ENCODE assay signal across 8 mouse cellular contexts in the genomic region with DNA sequence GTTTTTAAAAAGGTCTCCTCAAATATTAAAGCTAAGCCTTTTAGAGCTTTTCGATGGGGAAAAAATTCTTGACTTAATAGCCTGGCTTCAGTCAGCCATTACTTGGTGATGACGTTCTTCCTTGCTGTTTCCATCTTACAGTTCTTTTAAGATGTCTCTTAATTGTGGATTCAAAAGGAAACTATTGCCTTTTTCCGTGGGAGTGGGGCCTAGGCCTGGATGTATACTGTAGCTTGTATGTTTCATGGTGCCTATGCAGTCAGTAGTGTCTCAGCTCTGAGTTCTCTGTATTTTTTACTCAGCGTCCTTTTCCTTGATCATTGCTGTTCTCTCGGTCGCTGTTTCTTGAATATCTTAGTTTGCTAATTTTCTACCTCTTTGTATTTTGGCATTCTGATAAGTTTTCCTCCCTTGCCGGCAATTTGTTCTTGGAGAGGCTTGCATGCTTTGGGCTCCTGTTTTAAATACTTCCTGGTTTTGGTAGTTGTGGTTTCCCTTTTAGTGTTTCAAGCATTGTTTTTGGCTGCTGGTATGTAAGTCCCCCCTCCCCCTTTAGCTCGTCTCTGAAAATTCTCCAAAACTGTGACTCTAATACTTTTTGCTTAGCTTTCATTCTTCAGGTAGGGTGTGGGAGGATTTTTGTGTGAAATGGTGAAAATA. TPM values are rescaled to one million over a fixed set of nuclear protein-coding genes. Genes with fewer than 3 reads are reported as not detected.
DNase-seq lines count a peak whose midpoint lies in the region; ATAC-seq lines count a peak whose summit lies in the region.

No protein-coding gene starts in this region.

- H3K4me1 ChIP-seq in heart, embryonic 12.5 days (replicated peaks) = peaks cover 23% of the 10 kb centered on the region
- peaks cover 34% of the 10 kb centered on the region for H3K4me1 ChIP-seq in forebrain, embryonic 15.5 days

- H3K27ac ChIP-seq in heart, embryonic 12.5 days (ENCODE audit: poor library complexity, severe bottlenecking) = peak overlapping the region; percentile 97
- 0 out of 2 replicates have a peak overlapping the region, but pooled peaks have one; percentile 97 for H3K27ac ChIP-seq in forebrain, embryonic 15.5 days (replicated peaks)

- no peak for DNase-seq in heart, postnatal 4 days
- DNase-seq in CD4-positive, CD25-positive, alpha-beta regulatory T cell, adult 2 months (ENCODE audit: low read depth, low spot score) = peak; percentile 64
- peak; percentile 25 for DNase-seq in lung, postnatal 36 days
- DNase-seq in cerebellum, adult 18-20 months = no peak
- no peak for DNase-seq in ovary, adult 18-20 months (ENCODE audit: low spot score)

- no peaks in the 10 kb centered on the region for H3K9me3 ChIP-seq in heart, embryonic 12.5 days (replicated peaks)
- no peaks in the 10 kb centered on the region for H3K9me3 ChIP-seq in forebrain, embryonic 15.5 days

- peaks cover 29% of the 10 kb centered on the region for H3K36me3 ChIP-seq in heart, embryonic 12.5 days
- peaks cover 20% of the 10 kb centered on the region for H3K36me3 ChIP-seq in forebrain, embryonic 15.5 days

- 2% methylated on average over 8 of the region's 8 CpGs for WGBS in heart, embryonic 12.5 days
- 4% methylated on average over 8 of the region's 8 CpGs for WGBS in forebrain, embryonic 15.5 days

- H3K4me3 ChIP-seq in heart, embryonic 12.5 days = peak overlapping the region; percentile 99
- H3K4me3 ChIP-seq in forebrain, embryonic 15.5 days = peak overlapping the region; percentile 95

- H3K4me2 ChIP-seq in heart, embryonic 12.5 days = peak overlapping the region; percentile 92
- peak overlapping the region; percentile 77 for H3K4me2 ChIP-seq in forebrain, embryonic 15.5 days (replicated peaks)

- no peaks in the 10 kb centered on the region for H3K27me3 ChIP-seq in heart, embryonic 12.5 days (replicated peaks)
- H3K27me3 ChIP-seq in forebrain, embryonic 15.5 days = no peaks in the 10 kb centered on the region

- no peak for ATAC-seq in heart, embryonic 12.5 days (ENCODE audit: insufficient number of reproducible peaks, low FRiP score)
- ATAC-seq in forebrain, embryonic 15.5 days (replicated peaks) = no peak
- ATAC-seq in monocyte, adult 5-6 weeks (replicated peaks; ENCODE audit: insufficient number of reproducible peaks, low FRiP score, low TSS enrichment, poor library complexity, severe bottlenecking) = no peak

- H3K9ac ChIP-seq in heart, embryonic 12.5 days = peak overlapping the region; percentile 100
- H3K9ac ChIP-seq in forebrain, embryonic 15.5 days (replicated peaks) = peak overlapping the region; percentile 92

RNA-seq across cellular contexts. Expression of gene Srrm2, which starts 14.2 kb away (rescaled TPM):
- polyA plus RNA-seq in heart, embryonic 12.5 days (2016; fragmentation: Nextera tagmentation; extraction: Ambion mirVana) = 399 TPM in 2 replicates
- 100 to 1,000 TPM; 275 to 287 TPM for total RNA-seq in heart, postnatal 4 days (2021)
- 562 and 569 TPM in 2 replicates for polyA plus RNA-seq in forebrain, embryonic 15.5 days (2015; fragmentation: Nextera tagmentation; extraction: Ambion mirVana)
- total RNA-seq in monocyte, adult 5-6 weeks (2017) = 91.7 to 297 TPM (median 188 TPM) in 3 replicates

RNA-seq across cellular contexts. Expression of gene Flywch2, which starts 18.7 kb away (rescaled TPM):
- polyA plus RNA-seq in heart, embryonic 12.5 days (2016; fragmentation: Nextera tagmentation; extraction: Ambion mirVana) = 6.9 and 7.3 TPM in 2 replicates
- 1 to 10 TPM; 1.2 to 2.2 TPM for total RNA-seq in heart, postnatal 4 days (2021)
- 30.7 and 31.9 TPM in 2 replicates for polyA plus RNA-seq in forebrain, embryonic 15.5 days (2015; fragmentation: Nextera tagmentation; extraction: Ambion mirVana)
- total RNA-seq in monocyte, adult 5-6 weeks (2017) = 2.5 TPM in 1 of 3 replicates, not detected in the others

RNA-seq across cellular contexts. Expression of gene Elob, which starts 24.4 kb away (rescaled TPM):
- 878 and 903 TPM in 2 replicates for polyA plus RNA-seq in heart, embryonic 12.5 days (2016; fragmentation: Nextera tagmentation; extraction: Ambion mirVana)
- 100 to 1,000 TPM; 413 to 427 TPM for total RNA-seq in heart, postnatal 4 days (2021)
- 1,149 and 1,206 TPM in 2 replicates for polyA plus RNA-seq in forebrain, embryonic 15.5 days (2015; fragmentation: Nextera tagmentation; extraction: Ambion mirVana)
- total RNA-seq in monocyte, adult 5-6 weeks (2017) = 89.4 to 137 TPM (median 96.5 TPM) in 3 replicates

RNA-seq across cellular contexts. Expression of gene Prss33, which starts 31.3 kb away (rescaled TPM):
- polyA plus RNA-seq in heart, embryonic 12.5 days (2016; fragmentation: Nextera tagmentation; extraction: Ambion mirVana) = not detected in 2 replicates
- total RNA-seq in heart, postnatal 4 days (2021) = not detected
- not detected in 2 replicates for polyA plus RNA-seq in forebrain, embryonic 15.5 days (2015; fragmentation: Nextera tagmentation; extraction: Ambion mirVana)
- not detected in 3 replicates for total RNA-seq in monocyte, adult 5-6 weeks (2017)

RNA-seq across cellular contexts. Expression of gene Flywch1, which starts 33.2 kb away (rescaled TPM):
- polyA plus RNA-seq in heart, embryonic 12.5 days (2016; fragmentation: Nextera tagmentation; extraction: Ambion mirVana) = 64.1 and 67.5 TPM in 2 replicates
- total RNA-seq in heart, postnatal 4 days (2021) = 10 to 100 TPM; 32.8 to 33.4 TPM
- polyA plus RNA-seq in forebrain, embryonic 15.5 days (2015; fragmentation: Nextera tagmentation; extraction: Ambion mirVana) = 162 and 164 TPM in 2 replicates
- total RNA-seq in monocyte, adult 5-6 weeks (2017) = 7.0 to 19.0 TPM (median 8.6 TPM) in 3 replicates

Comparison
In these comparisons a context has a peak if more than half of its experiments do, and no peak if none do; other contexts are left out.
1. DNase-seq: peak in CD4-positive, CD25-positive, alpha-beta regulatory T cell, adult 2 months (single experiment) and lung, postnatal 36 days (single experiment); none in heart, postnatal 4 days (single experiment), cerebellum, adult 18-20 months (0 of 2) and ovary, adult 18-20 months (single experiment).